Mouse (Mus musculus): ENCODE measurements around the gene P2rx2. TPM values are rescaled to one million over a fixed set of nuclear protein-coding genes. Genes with fewer than 3 reads are reported as not detected.

P2rx2 gene
- polyA plus RNA-seq, 1 experiment, result 0.21 TPM

- Histone ChIP-seq H3K27ac (ENCODE audit: insufficient read depth, low read length) (no peak overlapping the region), H3K4me1 (ENCODE audit: control insufficient read depth, insufficient read depth, low read length) (no peaks in the 10 kb centered on the region), H3K4me3 (ENCODE audit: insufficient read depth, low read length) (no peak overlapping the region)
- TF ChIP-seq CTCF (IDR thresholded peaks at IDR 0.05; ENCODE audit: extremely low read depth, insufficient read depth, low read length) (no peak), POLR2A (IDR thresholded peaks at IDR 0.05; ENCODE audit: extremely low read depth, insufficient read depth, low read length) (no peak)
Measured at GRCm38 (mm10) chr5:110345553-110345952, 2.5 kb upstream of the P2rx2 start.

GRCm38 (mm10) chr5:110344524-110344923, 1.5 kb upstream of the P2rx2 start, which contains the start of gene Lrcol1:
TSS of gene Lrcol1 (plus strand) at chr5:110344730.
- Histone ChIP-seq H3K4me3 (ENCODE audit: insufficient read depth, low read length) (no peak within 1 kb of the TSS), H3K27ac (ENCODE audit: insufficient read depth, low read length) (no peak within 1 kb of the TSS), H3K4me1 (ENCODE audit: control insufficient read depth, insufficient read depth, low read length) (no peaks in the 10 kb centered on the region)
- TF ChIP-seq POLR2A (IDR thresholded peaks at IDR 0.05; ENCODE audit: extremely low read depth, insufficient read depth, low read length), result no peak
- TF ChIP-seq CTCF (IDR thresholded peaks at IDR 0.05; ENCODE audit: extremely low read depth, insufficient read depth, low read length), result no peak

- H3K4me1 ChIP-seq (ENCODE audit: control insufficient read depth, insufficient read depth, low read length), result no peaks in the 10 kb centered on the region
- no peak overlapping the region for H3K4me3 ChIP-seq (ENCODE audit: insufficient read depth, low read length)
- no peak overlapping the region for H3K27ac ChIP-seq (ENCODE audit: insufficient read depth, low read length)
- no peak for TF ChIP-seq POLR2A (IDR thresholded peaks at IDR 0.05; ENCODE audit: extremely low read depth, insufficient read depth, low read length)
- TF ChIP-seq CTCF (IDR thresholded peaks at IDR 0.05; ENCODE audit: extremely low read depth, insufficient read depth, low read length), result no peak
Measured at GRCm38 (mm10) chr5:110338792-110339191, 4.2 kb downstream of the P2rx2 start.

GRCm38 (mm10) chr5:110330508-110330907, 12.5 kb downstream of the P2rx2 start:
- no peak overlapping the region for H3K27ac ChIP-seq (ENCODE audit: insufficient read depth, low read length)
- H3K4me3 ChIP-seq (ENCODE audit: insufficient read depth, low read length), result no peak overlapping the region
- TF ChIP-seq CTCF (IDR thresholded peaks at IDR 0.05; ENCODE audit: extremely low read depth, insufficient read depth, low read length) (no peak), POLR2A (IDR thresholded peaks at IDR 0.05; ENCODE audit: extremely low read depth, insufficient read depth, low read length) (no peak)
- H3K4me1 ChIP-seq (ENCODE audit: control insufficient read depth, insufficient read depth, low read length), result no peaks in the 10 kb centered on the region

GRCm38 (mm10) chr5:110313127-110313526, 29.9 kb downstream of the P2rx2 start:
- Histone ChIP-seq H3K27ac (ENCODE audit: insufficient read depth, low read length) (no peak overlapping the region), H3K4me1 (ENCODE audit: control insufficient read depth, insufficient read depth, low read length) (no peaks in the 10 kb centered on the region), H3K4me3 (ENCODE audit: insufficient read depth, low read length) (no peak overlapping the region)
- TF ChIP-seq CTCF (IDR thresholded peaks at IDR 0.05; ENCODE audit: extremely low read depth, insufficient read depth, low read length) (no peak), POLR2A (IDR thresholded peaks at IDR 0.05; ENCODE audit: extremely low read depth, insufficient read depth, low read length) (no peak)

GRCm38 (mm10) chr5:110308861-110309260, 34.2 kb downstream of the P2rx2 start:
- TF ChIP-seq POLR2A (IDR thresholded peaks at IDR 0.05; ENCODE audit: extremely low read depth, insufficient read depth, low read length) (no peak), CTCF (IDR thresholded peaks at IDR 0.05; ENCODE audit: extremely low read depth, insufficient read depth, low read length) (no peak)
- Histone ChIP-seq H3K4me1 (ENCODE audit: control insufficient read depth, insufficient read depth, low read length) (no peaks in the 10 kb centered on the region), H3K4me3 (ENCODE audit: insufficient read depth, low read length) (no peak overlapping the region), H3K27ac (ENCODE audit: insufficient read depth, low read length) (no peak overlapping the region)

GRCm38 (mm10) chr5:110300591-110300990, 42.4 kb downstream of the P2rx2 start:
- TF ChIP-seq CTCF (IDR thresholded peaks at IDR 0.05; ENCODE audit: extremely low read depth, insufficient read depth, low read length), result no peak
- no peak for TF ChIP-seq POLR2A (IDR thresholded peaks at IDR 0.05; ENCODE audit: extremely low read depth, insufficient read depth, low read length)
- no peak overlapping the region for H3K27ac ChIP-seq (ENCODE audit: insufficient read depth, low read length)
- H3K4me1 ChIP-seq (ENCODE audit: control insufficient read depth, insufficient read depth, low read length), result no peaks in the 10 kb centered on the region
- no peak overlapping the region for H3K4me3 ChIP-seq (ENCODE audit: insufficient read depth, low read length)

- Histone ChIP-seq H3K27ac (ENCODE audit: insufficient read depth, low read length) (no peak overlapping the region), H3K4me1 (ENCODE audit: control insufficient read depth, insufficient read depth, low read length) (no peaks in the 10 kb centered on the region), H3K4me3 (ENCODE audit: insufficient read depth, low read length) (no peak overlapping the region)
- TF ChIP-seq POLR2A (IDR thresholded peaks at IDR 0.05; ENCODE audit: extremely low read depth, insufficient read depth, low read length) (no peak), CTCF (IDR thresholded peaks at IDR 0.05; ENCODE audit: extremely low read depth, insufficient read depth, low read length) (no peak)
Measured at GRCm38 (mm10) chr5:110296637-110297036, 46.4 kb downstream of the P2rx2 start.

GRCm38 (mm10) chr5:110291649-110292048, 51.4 kb downstream of the P2rx2 start:
- no peak overlapping the region for H3K27ac ChIP-seq (ENCODE audit: insufficient read depth, low read length)
- TF ChIP-seq CTCF (IDR thresholded peaks at IDR 0.05; ENCODE audit: extremely low read depth, insufficient read depth, low read length) (no peak), POLR2A (IDR thresholded peaks at IDR 0.05; ENCODE audit: extremely low read depth, insufficient read depth, low read length) (no peak)
- H3K4me1 ChIP-seq (ENCODE audit: control insufficient read depth, insufficient read depth, low read length), result no peaks in the 10 kb centered on the region
- H3K4me3 ChIP-seq (ENCODE audit: insufficient read depth, low read length), result no peak overlapping the region

Other genes starting within 250 kb of the P2rx2 start
- 0.77 and 0.93 TPM in 2 replicates for gene Gm35315, start 248.8 kb downstream of the P2rx2 start, polyA plus RNA-seq (2012; rRNA removed)
- gene Plcxd1, start 243.2 kb downstream of the P2rx2 start, polyA plus RNA-seq (2012; rRNA removed), result 18.6 and 20.3 TPM in 2 replicates
- 155 and 164 TPM in 2 replicates for gene Gtpbp6, start 235.0 kb downstream of the P2rx2 start, polyA plus RNA-seq (2012; rRNA removed)
- gene Zfp605, start 233.1 kb downstream of the P2rx2 start, polyA plus RNA-seq (2012; rRNA removed), result 6.8 and 6.9 TPM in 2 replicates
- 76.7 and 93.4 TPM in 2 replicates for gene Chfr, start 207.4 kb downstream of the P2rx2 start, polyA plus RNA-seq (2012; rRNA removed)
- gene Golga3, start 166.5 kb downstream of the P2rx2 start, polyA plus RNA-seq (2012; rRNA removed), result 19.6 and 20.6 TPM in 2 replicates
- 16.8 and 17.5 TPM in 2 replicates for gene Ankle2, start 112.2 kb downstream of the P2rx2 start, polyA plus RNA-seq (2012; rRNA removed)
- gene Pgam5, start 73.3 kb downstream of the P2rx2 start, polyA plus RNA-seq (2012; rRNA removed), result 45.6 and 47.0 TPM in 2 replicates
- 11.2 and 11.4 TPM in 2 replicates for gene Pxmp2, start 57.0 kb downstream of the P2rx2 start, polyA plus RNA-seq (2012; rRNA removed)
- 1.6 TPM in 2 replicates for gene Pole, start 56.9 kb downstream of the P2rx2 start, polyA plus RNA-seq (2012; rRNA removed)
- gene Lrcol1, start 1.5 kb upstream of the P2rx2 start, polyA plus RNA-seq (2012; rRNA removed), result not detected in 2 replicates
- gene Fbrsl1, start 105.3 kb upstream of the P2rx2 start, polyA plus RNA-seq (2012; rRNA removed), result 42.9 and 44.5 TPM in 2 replicates
- 107 and 110 TPM in 2 replicates for gene Galnt9, start 201.1 kb upstream of the P2rx2 start, polyA plus RNA-seq (2012; rRNA removed)

All from cortical plate, adult 2 months (tissue).